Mouse (Mus musculus): Measurements from ENCODE around the gene 1700029J07Rik.

1700029J07Rik gene

GRCm38 (mm10) chr8:45950622-45951021 lies 24.4 kb downstream of the 1700029J07Rik start:
- DNase-seq (ENCODE audit: low spot score in 2 of 2): no peak

- no peak for DNase-seq (ENCODE audit: low spot score in 2 of 2)
These were observed 28.8 kb downstream of the 1700029J07Rik start for GRCm38 (mm10) chr8:45946283-45946682.

GRCm38 (mm10) chr8:45936986-45937385 lies 38.1 kb downstream of the 1700029J07Rik start:
- no peak for DNase-seq (ENCODE audit: low spot score in 2 of 2)

GRCm38 (mm10) chr8:45934582-45935014 lies 40.5 kb downstream of the 1700029J07Rik start, which contains the start of gene Ccdc110:
Ccdc110 (plus strand) TSS chr8:45934619.
- peak; percentile 90 to 97 for DNase-seq (ENCODE audit: low spot score in 2 of 2)

GRCm38 (mm10) chr8:45922116-45922515 lies 52.9 kb downstream of the 1700029J07Rik start:
- DNase-seq (ENCODE audit: low spot score in 2 of 2): no peak

GRCm38 (mm10) chr8:45920392-45920791 lies 54.7 kb downstream of the 1700029J07Rik start:
- no peak for DNase-seq (ENCODE audit: low spot score in 2 of 2)

GRCm38 (mm10) chr8:45918891-45919290 lies 56.2 kb downstream of the 1700029J07Rik start:
- DNase-seq (ENCODE audit: low spot score in 2 of 2): no peak

GRCm38 (mm10) chr8:45917040-45917679 lies 57.9 kb downstream of the 1700029J07Rik start:
- no peak for DNase-seq (ENCODE audit: low spot score in 2 of 2)

- no peak for DNase-seq (ENCODE audit: low spot score in 2 of 2)
These were observed 58.6 kb downstream of the 1700029J07Rik start for GRCm38 (mm10) chr8:45916496-45916895.

GRCm38 (mm10) chr8:45913707-45914106 lies 61.3 kb downstream of the 1700029J07Rik start:
- DNase-seq (ENCODE audit: low spot score in 2 of 2): no peak

GRCm38 (mm10) chr8:45906251-45906619 lies 68.8 kb downstream of the 1700029J07Rik start:
- DNase-seq (ENCODE audit: low spot score in 2 of 2): no peak

GRCm38 (mm10) chr8:45905591-45906250 lies 69.3 kb downstream of the 1700029J07Rik start:
- no peak for DNase-seq (ENCODE audit: low spot score in 2 of 2)

GRCm38 (mm10) chr8:45903659-45904058 lies 71.4 kb downstream of the 1700029J07Rik start:
- no peak for DNase-seq (ENCODE audit: low spot score in 2 of 2)

All from urinary bladder, adult 18-20 months (tissue).